Mouse (Mus musculus) CH12.LX (cell line): ENCODE data around the gene Trpv4. TPM values are rescaled to one million over a fixed set of nuclear protein-coding genes. Genes with fewer than 3 reads are reported as not detected.

ENCODE experiments used
- DNase-seq: peaks from one replicate; pipeline ENCODE4 v3.0.0-alpha.2; 2013; ENCODE audit errors: extremely low read depth
- H3K27ac ChIP-seq: 2 replicates; pipeline ENCODE4 v1.5.1; 2012; ENCODE audit warnings: low read depth, mild to moderate bottlenecking, control low read depth, moderate library complexity; ENCODE audit not compliant: insufficient read depth
- H3K27me3 ChIP-seq: replicated peaks from 2 replicates; pipeline ENCODE3; 2012; ENCODE audit warnings: inconsistent platforms
- H3K36me3 ChIP-seq, 2 experiments: replicated peaks in 1 of 2; 2 replicates each; pipeline versions ENCODE3 to v1.6.1; 2012; ENCODE audit warnings: inconsistent platforms in 1 of 2, low read length in 1 of 2, mild to moderate bottlenecking in 1 of 2, mixed read lengths in 1 of 2, moderate library complexity in 1 of 2; ENCODE audit not compliant: control insufficient read depth in 1 of 2, insufficient read depth in 1 of 2
- H3K4me1 ChIP-seq, 2 experiments: 2 replicates each; pipeline ENCODE4 v1.6.1; 2012; ENCODE audit warnings: inconsistent platforms in 1 of 2, moderate library complexity in 1 of 2; ENCODE audit not compliant: insufficient read depth in 2 of 2, control insufficient read depth in 1 of 2
- H3K4me2 ChIP-seq: 2 replicates; pipeline ENCODE4 v1.6.1; 2012; ENCODE audit warnings: low read depth, mild to moderate bottlenecking, control low read depth; ENCODE audit not compliant: poor library complexity, insufficient read depth, severe bottlenecking
- H3K4me3 ChIP-seq, 3 experiments: fragments of 150-350 bp in 1 of 3; sonication (generic) in 1 of 3; replicated peaks in 1 of 3; 2 replicates each; pipeline versions ENCODE3 to v1.5.1; 2011 to 2012; ENCODE audit warnings: low read depth in 2 of 3, low read length in 2 of 3, mild to moderate bottlenecking in 2 of 3, moderate library complexity in 2 of 3, control low read depth in 1 of 3, improper control_type of control experiment in 1 of 3, inconsistent platforms in 1 of 3, mixed read lengths in 1 of 3; ENCODE audit not compliant: poor library complexity in 1 of 3
- H3K79me2 ChIP-seq: replicated peaks from 2 replicates; pipeline ENCODE4 v1.6.1; 2012; ENCODE audit warnings: mild to moderate bottlenecking, moderate library complexity; ENCODE audit not compliant: control insufficient read depth, poor library complexity, insufficient read depth, severe bottlenecking; ENCODE audit errors: extremely low read depth
- H3K9ac ChIP-seq: 2 replicates; pipeline ENCODE4 v1.6.1; 2012; ENCODE audit warnings: low read depth, mild to moderate bottlenecking, control low read depth, moderate library complexity; ENCODE audit not compliant: insufficient read depth
- H3K9me3 ChIP-seq: replicated peaks from 2 replicates; pipeline ENCODE3; 2012; ENCODE audit warnings: low read length, inconsistent platforms, mixed read lengths
- CHD1 ChIP-seq: IDR thresholded peaks from 2 replicates; pipeline ENCODE4 v1.6.1; 2012; ENCODE audit warnings: low read depth, low read length, improper control_type of control experiment, inconsistent platforms
- E2F4 ChIP-seq: IDR thresholded peaks from 2 replicates; pipeline ENCODE4 v1.6.1; 2011; ENCODE audit warnings: low read depth, low read length, improper control_type of control experiment; ENCODE audit not compliant: insufficient replicate concordance
- EP300 ChIP-seq: IDR thresholded peaks from 2 replicates; pipeline ENCODE4 v1.6.1; 2011; ENCODE audit warnings: low read length, improper control_type of control experiment
- ETS1 ChIP-seq: conservative IDR thresholded peaks from 2 replicates; pipeline ENCODE4 v1.6.1; 2012; ENCODE audit warnings: low read depth, mild to moderate bottlenecking, inconsistent platforms, low read length, improper control_type of control experiment, moderate library complexity
- GABPA ChIP-seq: IDR thresholded peaks from 2 replicates; pipeline ENCODE4 v1.6.1; 2012; ENCODE audit warnings: low read depth, low read length, improper control_type of control experiment, inconsistent platforms; ENCODE audit not compliant: insufficient replicate concordance
- HCFC1 ChIP-seq: IDR thresholded peaks from 2 replicates; pipeline ENCODE4 v1.6.1; 2012; ENCODE audit warnings: low read depth, mild to moderate bottlenecking, inconsistent platforms, low read length, improper control_type of control experiment
- JUND ChIP-seq: conservative IDR thresholded peaks from 2 replicates; pipeline ENCODE4 v1.6.1; 2011; ENCODE audit warnings: low read depth, low read length, improper control_type of control experiment
- KAT2A ChIP-seq: IDR thresholded peaks from 2 replicates; pipeline ENCODE4 v1.6.1; 2012; ENCODE audit warnings: low read length, improper control_type of control experiment, inconsistent platforms; ENCODE audit not compliant: insufficient replicate concordance
- MAFK ChIP-seq: IDR thresholded peaks from 2 replicates; pipeline ENCODE4 v1.6.1; 2011; ENCODE audit warnings: low read length, improper control_type of control experiment; ENCODE audit not compliant: insufficient replicate concordance
- MAX ChIP-seq: IDR thresholded peaks from 2 replicates; pipeline ENCODE4 v1.6.1; 2011; ENCODE audit warnings: low read length, improper control_type of control experiment
- MXI1 ChIP-seq: IDR thresholded peaks from 2 replicates; pipeline ENCODE4 v1.6.1; 2011; ENCODE audit warnings: mild to moderate bottlenecking, low read depth, low read length, improper control_type of control experiment
- MYC ChIP-seq: IDR thresholded peaks from 2 replicates; pipeline ENCODE4 v1.6.1; 2011; ENCODE audit warnings: low read depth, mild to moderate bottlenecking, improper control_type of control experiment, low read length
- PAX5 ChIP-seq: IDR thresholded peaks from 2 replicates; pipeline ENCODE4 v1.6.1; 2012; ENCODE audit warnings: low read length, inconsistent platforms, mixed read lengths
- POLR2A ChIP-seq: IDR thresholded peaks from 2 replicates; pipeline ENCODE4 v1.6.1; 2011; ENCODE audit warnings: low read depth, mild to moderate bottlenecking, improper control_type of control experiment, low read length
- RAD21 ChIP-seq: IDR thresholded peaks from 2 replicates; pipeline ENCODE4 v1.6.1; 2011; ENCODE audit warnings: low read depth, mild to moderate bottlenecking, low read length, improper control_type of control experiment, moderate library complexity
- SIN3A ChIP-seq: IDR thresholded peaks from 2 replicates; pipeline ENCODE4 v1.6.1; 2012; ENCODE audit warnings: low read length, improper control_type of control experiment, inconsistent platforms
- TBP ChIP-seq: conservative IDR thresholded peaks from 2 replicates; pipeline ENCODE4 v1.6.1; 2011; ENCODE audit warnings: low read depth, low read length, improper control_type of control experiment
- USF2 ChIP-seq: conservative IDR thresholded peaks from 2 replicates; pipeline ENCODE4 v1.6.1; 2011; ENCODE audit warnings: low read depth, low read length, improper control_type of control experiment
- ZMIZ1 ChIP-seq: IDR thresholded peaks from 2 replicates; pipeline ENCODE4 v1.6.1; 2012; ENCODE audit warnings: low read depth, mild to moderate bottlenecking, inconsistent platforms, low read length, improper control_type of control experiment
- ZNF384 ChIP-seq: IDR thresholded peaks from 2 replicates; pipeline ENCODE4 v1.6.1; 2012; ENCODE audit warnings: low read depth, low read length, improper control_type of control experiment, inconsistent platforms
- dilution Hi-C: fragments of 300-500 bp; cut with MboI; formaldehyde crosslinking; loops from 2 replicates; pipeline ENCODE4 v1.14.3; 2020; ENCODE audit warnings: low sequenced_read_pairs; ENCODE audit not compliant: extremely low pct_unique_long_range_greater_than_20kb, extremely low pct_ligation_motif_present
- in situ Hi-C: fragments of 300-500 bp; cut with MboI; formaldehyde crosslinking; loops from 3 replicates; pipeline ENCODE4 v1.14.3; 2019; ENCODE audit warnings: low sequenced_read_pairs, low pct_ligation_motif_present, low pct_unique_long_range_greater_than_20kb, mixed read lengths
- polyA plus RNA-seq: library from polyadenylated mRNA; unstranded; fragments of >175 nt; gene quantifications from 2 replicates; pipeline ENCODE4 v1.2.1, GENCODE M21; 2012; ENCODE audit warnings: low read depth; ENCODE audit not compliant: insufficient read length
- total RNA-seq, 2 experiments: library from RNA; depleted of rRNA; stranded (reverse); fragments of 300-350 nt in 1 of 2; fragments of >200 nt in 1 of 2; gene quantifications; 2 replicates each; pipeline ENCODE4 v1.2.3; 2012 to 2014

The Trpv4 gene
- total and polyA plus RNA-seq, 3 experiments, result 0.24 TPM; not detected in 2

DNA sequence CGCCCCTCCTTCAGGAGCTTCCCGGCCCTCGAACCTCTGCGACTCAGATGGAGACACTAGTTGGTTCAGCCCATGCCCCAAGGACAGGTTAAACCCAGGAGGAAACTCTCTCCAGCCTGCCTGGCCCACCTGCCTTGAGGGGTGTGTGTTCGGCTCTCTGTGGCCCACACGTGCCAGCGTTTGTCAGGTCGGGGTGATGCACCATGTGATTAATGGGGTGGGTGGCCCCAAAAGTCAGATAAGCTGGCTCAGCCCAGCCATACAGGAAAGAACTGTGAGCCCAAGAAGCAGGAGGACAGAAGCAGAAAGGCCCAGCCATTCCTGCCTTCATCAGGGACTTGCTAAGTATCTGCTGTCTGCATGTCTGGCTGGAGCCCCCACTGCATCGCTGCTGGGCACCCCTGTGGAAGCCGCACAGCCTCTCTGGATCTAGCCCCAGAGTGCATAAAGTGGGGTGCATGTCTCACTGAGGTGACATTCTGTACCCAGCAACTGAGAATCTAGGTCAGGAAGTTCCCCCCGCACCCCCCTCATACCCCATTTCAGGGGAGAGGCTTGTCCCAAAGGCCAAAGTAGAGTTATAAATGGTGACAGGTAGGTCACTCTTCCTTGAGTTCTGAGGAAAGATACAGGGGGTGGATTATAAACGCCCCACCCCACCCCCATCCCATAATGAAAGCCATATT lies 74.6 kb downstream of the Trpv4 start:
- H3K36me3 ChIP-seq, result no peaks in the 10 kb centered on the region
- H3K27ac ChIP-seq, result no peak overlapping the region
- no peaks in the 10 kb centered on the region for H3K79me2 ChIP-seq
- no peaks in the 10 kb centered on the region for H3K9me3 ChIP-seq
- H3K4me3 ChIP-seq, result no peak overlapping the region
- dilution Hi-C loops, result no loop called here
- no peak for DNase-seq
- H3K4me2 ChIP-seq, result no peak overlapping the region
- no peak overlapping the region for H3K9ac ChIP-seq
- H3K27me3 ChIP-seq, result peaks cover 78% of the 10 kb centered on the region
- H3K4me1 ChIP-seq, result no peaks in the 10 kb centered on the region
- in situ Hi-C loops, result no loop called here
- no peak for TF ChIP-seq MAX
- no peak for TF ChIP-seq TBP
- no peak for TF ChIP-seq KAT2A
- TF ChIP-seq, all 38 proteins: peak for 0

DNA sequence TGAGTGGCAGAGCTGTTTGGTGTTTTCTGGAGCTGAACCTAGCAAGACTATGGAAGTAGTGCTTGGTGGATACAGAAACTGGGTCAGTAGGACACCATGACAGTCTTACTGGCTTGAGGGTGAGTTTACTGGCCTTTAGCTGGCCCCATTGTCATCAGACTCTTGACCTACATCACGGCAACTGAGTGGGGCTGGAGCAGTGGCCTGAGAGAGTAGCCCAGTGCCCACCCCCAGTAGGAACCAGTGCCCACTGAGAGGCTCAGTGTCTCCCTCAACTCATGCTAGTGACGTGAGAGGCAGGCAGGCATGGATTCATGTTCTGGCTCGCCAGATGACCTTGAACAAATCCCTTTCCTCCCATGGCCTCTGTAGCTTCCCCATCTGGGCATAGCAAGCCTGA lies 75.2 kb downstream of the Trpv4 start:
- Histone ChIP-seq H3K9me3 (no peaks in the 10 kb centered on the region), H3K4me3 (no peak overlapping the region), H3K27ac (no peak overlapping the region), H3K27me3 (peaks cover 78% of the 10 kb centered on the region), H3K9ac (no peak overlapping the region), H3K36me3 (no peaks in the 10 kb centered on the region), H3K4me2 (no peak overlapping the region), H3K4me1 (no peaks in the 10 kb centered on the region), H3K79me2 (no peaks in the 10 kb centered on the region)
- in situ Hi-C loops (no loop called here), dilution Hi-C loops (no loop called here)
- TF ChIP-seq USF2 (no peak), E2F4 (no peak), EP300 (no peak), ZNF384 (no peak), ETS1 (no peak), PAX5 (no peak), JUND (no peak), KAT2A (no peak), TBP (no peak), RAD21 (no peak), SIN3A (no peak), GABPA (no peak), HCFC1 (no peak), MXI1 (no peak), CHD1 (no peak), ZMIZ1 (no peak), MAFK (no peak), MYC (no peak), POLR2A (no peak)
- no peak for DNase-seq
